ENCODE assay signal across 18 mouse cellular contexts in the genomic region with DNA sequence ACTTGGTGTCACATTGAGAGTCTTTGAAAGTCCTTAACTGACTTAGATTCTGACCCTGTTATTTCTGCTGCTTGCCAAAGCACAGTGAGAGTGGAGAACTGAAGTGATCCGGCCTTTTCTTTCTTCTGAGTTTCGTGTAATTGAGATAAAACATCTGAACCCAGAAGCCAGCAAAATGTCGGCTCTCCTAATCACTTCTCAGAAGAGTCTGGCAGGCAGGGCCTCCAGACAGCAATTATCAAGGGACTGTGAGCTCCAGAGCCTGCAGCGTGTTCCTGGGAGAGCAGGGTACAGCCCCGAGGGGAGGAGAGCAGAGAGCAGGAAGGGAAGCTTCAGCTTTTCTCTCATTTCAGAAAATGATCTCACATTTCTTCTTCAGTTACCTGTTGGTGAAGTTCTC.
"Had no signal": no experiment of that assay in that cellular context is flagged by ENCODE, and none has a peak within 500 bp of the region (broad histone marks: within the 10 kb centered on the region; RNA-seq: fewer than 3 reads in every experiment).

No protein-coding gene starts in this region.

- H3K36me3 ChIP-seq: liver, embryonic 13.5 days; midbrain, embryonic 12.5 days; midbrain, embryonic 15.5 days; neural tube, embryonic 13.5 days; stomach, embryonic 15.5 days had no signal

- H3K27ac ChIP-seq: kidney, postnatal 0 days; layer of hippocampus, adult 2 months; left cerebral cortex, adult 2 months; liver, embryonic 13.5 days; macrophage; midbrain, embryonic 12.5 days; midbrain, embryonic 15.5 days; neural tube, embryonic 13.5 days; stomach, embryonic 15.5 days had no signal

- H3K4me3 ChIP-seq: layer of hippocampus, adult 2 months; left cerebral cortex, adult 2 months; liver, embryonic 13.5 days; midbrain, embryonic 12.5 days; midbrain, embryonic 15.5 days; myocyte; neural tube, embryonic 13.5 days; stomach, embryonic 15.5 days had no signal

- H3K4me1 ChIP-seq: liver, embryonic 13.5 days; midbrain, embryonic 12.5 days; midbrain, embryonic 15.5 days; neural tube, embryonic 13.5 days; stomach, embryonic 15.5 days had no signal

- H3K9ac ChIP-seq: liver, embryonic 13.5 days; midbrain, embryonic 12.5 days; midbrain, embryonic 15.5 days; neural tube, embryonic 13.5 days; stomach, embryonic 15.5 days had no signal

- H3K9me3 ChIP-seq: liver, embryonic 13.5 days; midbrain, embryonic 12.5 days; midbrain, embryonic 15.5 days; neural tube, embryonic 13.5 days; stomach, embryonic 15.5 days had no signal

- DNase-seq: kidney, adult 2 months; kidney, postnatal 25 days; layer of hippocampus, adult 9-11 months; liver, embryonic 13.5 days; retina, postnatal 1 day; right cerebral cortex, postnatal 25 days; spleen, adult 18-20 months; thymus, postnatal 25 days had no signal

- H3K27me3 ChIP-seq: liver, embryonic 13.5 days; midbrain, embryonic 12.5 days; midbrain, embryonic 15.5 days; neural tube, embryonic 13.5 days; stomach, embryonic 15.5 days had no signal

- H3K4me2 ChIP-seq: liver, embryonic 13.5 days; midbrain, embryonic 12.5 days; midbrain, embryonic 15.5 days; neural tube, embryonic 13.5 days; stomach, embryonic 15.5 days had no signal

- ATAC-seq: intestine, postnatal 0 days; midbrain, embryonic 15.5 days had no signal
